8 mouse cellular contexts compared by ENCODE assay signal in the genomic region with DNA sequence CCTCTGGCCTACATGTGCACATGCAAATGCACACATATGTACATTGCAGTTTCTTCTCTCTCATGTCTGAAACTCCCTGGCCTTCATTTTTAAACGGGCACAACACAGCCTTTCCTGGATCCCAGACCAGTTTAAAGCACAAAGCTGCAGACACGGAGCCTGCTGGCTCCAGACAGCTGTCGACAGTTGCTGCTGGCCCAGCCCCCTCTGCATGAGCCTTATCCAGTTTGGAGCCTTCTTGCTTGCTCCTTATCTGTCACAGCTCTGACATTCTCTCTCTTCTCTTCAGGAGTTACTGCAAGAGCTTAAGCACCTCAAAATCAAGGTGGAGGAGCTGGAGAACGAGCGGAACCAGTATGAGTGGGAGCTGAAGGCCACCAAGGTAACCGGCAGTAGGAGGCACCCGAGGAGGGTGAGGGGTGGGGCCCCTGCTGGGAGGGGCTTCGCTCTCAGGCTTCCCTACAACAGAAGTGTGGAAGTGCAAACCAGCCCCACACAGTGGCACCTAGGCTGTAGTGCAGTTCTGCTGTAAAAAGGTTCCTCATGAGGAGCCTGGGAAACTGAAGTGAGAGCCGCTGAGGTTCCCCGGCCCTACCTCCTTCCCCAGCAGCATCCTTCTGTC. TPM values are rescaled to one million over a fixed set of nuclear protein-coding genes. Genes with fewer than 3 reads are reported as not detected.
A peak's percentile ranks its signal among the peaks of the same experiment; 100 is the strongest.
DNase-seq lines count a peak whose midpoint lies in the region; ATAC-seq and TF ChIP-seq lines count a peak whose summit lies in the region.

No protein-coding gene starts in this region.

- H3K27me3 ChIP-seq in Patski, result no peaks in the 10 kb centered on the region
- H3K27me3 ChIP-seq in hindbrain, postnatal 0 days (ENCODE audit: insufficient read depth, low read length), result no peaks in the 10 kb centered on the region

- POLR2A ChIA-PET in Patski (lab: Charles Lee), result no interaction called here

- H3K4me3 ChIP-seq in gastrocnemius, adult 2 months, result peak overlapping the region; percentile 34
- H3K4me3 ChIP-seq in hindbrain, postnatal 0 days (ENCODE audit: low read length), result peak overlapping the region; percentile 18; the same call in 1 of the 2 replicates

- no peaks in the 10 kb centered on the region for H3K36me3 ChIP-seq in hindbrain, postnatal 0 days (ENCODE audit: insufficient read depth, low read length)

- in situ Hi-C loops in Patski (cut with MboI; ENCODE audit: low pct_unique_long_range_greater_than_20kb), result no loop called here

- peak; percentile 33 for TF ChIP-seq CTCF in Patski (IDR thresholded peaks at IDR 0.05)
- peak; percentile 66 for TF ChIP-seq CTCF in gastrocnemius, adult 2 months (IDR thresholded peaks at IDR 0.05)
- TF ChIP-seq CTCF in hindbrain, postnatal 0 days (IDR thresholded peaks at IDR 0.05; ENCODE audit: low read depth), result peak; percentile 75

- peak; percentile 60 for ATAC-seq in Patski
- ATAC-seq in hindbrain, postnatal 0 days, result peak; percentile 94

- no peak for DNase-seq in Patski (ENCODE audit: low read depth, low spot score)
- DNase-seq in cerebellum, postnatal 4 days (ENCODE audit: low spot score in 2 of 2), result peak; percentile 28 to 45
- peak; percentile 73 for DNase-seq in gastrocnemius, adult 2 months
- DNase-seq in hindbrain, postnatal 0 days (ENCODE audit: low spot score), result peak; percentile 83
- DNase-seq in left cerebral cortex, adult 11 months (ENCODE audit: low spot score), result peak; percentile 59
- DNase-seq in lung, postnatal 25 days (ENCODE audit: low spot score), result peak; percentile 90
- peak; percentile 85 for DNase-seq in retina, embryonic 14.5 days (ENCODE audit: low spot score)
- peak; percentile 91 for DNase-seq in thymus, postnatal 25 days

- H3K9me3 ChIP-seq in hindbrain, postnatal 0 days (ENCODE audit: low read length), result no peaks in the 10 kb centered on the region

- CTCF ChIA-PET in Patski (lab: Charles Lee), result interaction anchor here (1.2 to 2.1 kb wide), 4 partner anchors 8 to 70 kb away, joined by 3 to 12 read pairs (median 5); no protein-coding TSS in a partner anchor

- H3K27ac ChIP-seq in gastrocnemius, adult 2 months, result peak overlapping the region; percentile 53; the same call in 1 of the 2 replicates
- H3K27ac ChIP-seq in hindbrain, postnatal 0 days, result peak overlapping the region; percentile 36; the same call in 1 of the 2 replicates

- H3K9ac ChIP-seq in hindbrain, postnatal 0 days (replicated peaks; ENCODE audit: low read length), result no peak overlapping the region

- H3K4me1 ChIP-seq in hindbrain, postnatal 0 days (ENCODE audit: insufficient read depth, low read length), result peaks cover 5% of the 10 kb centered on the region; the same call in 1 of the 2 replicates

- under 1% methylated on average over 10 of the region's 10 CpGs for WGBS in hindbrain, postnatal 0 days

- H3K4me2 ChIP-seq in hindbrain, postnatal 0 days (ENCODE audit: low read depth, low read length), result peak overlapping the region; percentile 51

- intact Hi-C loops in gastrocnemius, adult 2 months (cut with DNase I), result loop anchor here (1.0 kb wide), 1 partner anchor 47 kb away; no protein-coding TSS in a partner anchor

RNA-seq across cellular contexts. Expression of a gene that starts 49.2 kb away (rescaled TPM):
- polyA plus RNA-seq in Patski (2021), result not detected
- total RNA-seq in gastrocnemius, adult 2 months (2021), result under 1 TPM in 1 of 2 experiments, not detected in 1; 0.20 TPM
- total RNA-seq in hindbrain, postnatal 0 days (2014; rRNA removed), result 0.21 TPM in 1 of 2 replicates, not detected in the other
- polyA plus RNA-seq in hindbrain, postnatal 0 days (2015; fragmentation: Nextera tagmentation; extraction: Ambion mirVana), result 0.20 and 0.66 TPM in 2 replicates
